Comparison of ENCODE assay signal across 11 mouse cellular contexts in genomic region chr4:155151845-155152244, GRCm38 (mm10).
A peak's percentile ranks its signal among the peaks of the same experiment; 100 is the strongest.
DNase-seq lines count a peak whose midpoint lies in the region; ATAC-seq and TF ChIP-seq lines count a peak whose summit lies in the region.
"Had no signal": no experiment of that assay in that cellular context is flagged by ENCODE, and none has a peak within 500 bp of the region (broad histone marks: within the 10 kb centered on the region; RNA-seq: fewer than 3 reads in every experiment).

No protein-coding gene starts in this region.

- H3K9me3 ChIP-seq in lung, embryonic 15.5 days, result no peaks in the 10 kb centered on the region
- no peaks in the 10 kb centered on the region for H3K9me3 ChIP-seq in limb, embryonic 10.5 days (replicated peaks)
- H3K9me3 ChIP-seq in stomach, embryonic 14.5 days (ENCODE audit: control insufficient read depth, low read depth, low read length), result no peaks in the 10 kb centered on the region
- H3K9me3 ChIP-seq: midbrain, embryonic 12.5 days had no signal

- DNase-seq in gastrocnemius, adult 2 months, result no peak
- no peak for DNase-seq in gastrocnemius, postnatal 10 days
- DNase-seq in lung, postnatal 36 days, result no peak
- no peak for DNase-seq in limb, embryonic 10.5 days (ENCODE audit: low spot score)
- DNase-seq in Muller cell, postnatal 12 days (ENCODE audit: inconsistent ontology term), result no peak
- DNase-seq: gastrocnemius, postnatal 14 days; kidney, adult 11 months had no signal

- H3K36me3 ChIP-seq in lung, embryonic 15.5 days, result peaks cover 15% of the 10 kb centered on the region
- peaks cover 40% of the 10 kb centered on the region for H3K36me3 ChIP-seq in limb, embryonic 10.5 days
- H3K36me3 ChIP-seq in stomach, embryonic 14.5 days (ENCODE audit: control insufficient read depth, insufficient read depth, low read length), result peaks cover 17% of the 10 kb centered on the region

- intact Hi-C loops in gastrocnemius, adult 2 months (cut with DNase I), result no loop called here

- WGBS in lung, embryonic 15.5 days, result 28% methylated on average over 4 of the region's 4 CpGs
- WGBS in limb, embryonic 10.5 days, result 65% methylated on average over 4 of the region's 4 CpGs
- WGBS in stomach, embryonic 14.5 days, result 57% methylated on average over 4 of the region's 4 CpGs

- H3K4me2 ChIP-seq in lung, embryonic 15.5 days, result peak overlapping the region; percentile 84
- H3K4me2 ChIP-seq in stomach, embryonic 14.5 days (replicated peaks; ENCODE audit: low read depth, low read length), result peak overlapping the region; percentile 52

- H3K9ac ChIP-seq in lung, embryonic 15.5 days, result peak overlapping the region; percentile 66; the same call in 1 of the 2 replicates
- H3K9ac ChIP-seq in stomach, embryonic 14.5 days (replicated peaks; ENCODE audit: low read depth, low read length), result no peak overlapping the region
- H3K9ac ChIP-seq: midbrain, embryonic 12.5 days had no signal

- peaks cover 55% of the 10 kb centered on the region for H3K4me1 ChIP-seq in lung, embryonic 15.5 days
- H3K4me1 ChIP-seq in limb, embryonic 10.5 days, result peaks cover 50% of the 10 kb centered on the region
- H3K4me1 ChIP-seq in stomach, embryonic 14.5 days (ENCODE audit: control insufficient read depth, insufficient read depth, low read length), result peaks cover 32% of the 10 kb centered on the region; the same call in 1 of the 2 replicates

- TF ChIP-seq CTCF in gastrocnemius, adult 2 months (IDR thresholded peaks at IDR 0.05), result no peak

- H3K27ac ChIP-seq in gastrocnemius, adult 2 months, result peak overlapping the region; percentile 93
- H3K27ac ChIP-seq in lung, embryonic 15.5 days, result peak overlapping the region; percentile 90
- peak overlapping the region; percentile 14; the same call in 1 of the 2 replicates for H3K27ac ChIP-seq in limb, embryonic 10.5 days
- no peak overlapping the region for H3K27ac ChIP-seq in stomach, embryonic 14.5 days (ENCODE audit: low read length)
- H3K27ac ChIP-seq: midbrain, embryonic 12.5 days had no signal

- peak overlapping the region; percentile 83 for H3K4me3 ChIP-seq in gastrocnemius, adult 2 months
- no peak overlapping the region for H3K4me3 ChIP-seq in lung, embryonic 15.5 days
- no peak overlapping the region for H3K4me3 ChIP-seq in limb, embryonic 10.5 days
- no peak overlapping the region for H3K4me3 ChIP-seq in stomach, embryonic 14.5 days (ENCODE audit: low read depth, low read length)

- H3K27me3 ChIP-seq in lung, embryonic 15.5 days, result no peaks in the 10 kb centered on the region
- peaks cover 28% of the 10 kb centered on the region for H3K27me3 ChIP-seq in limb, embryonic 10.5 days (ENCODE audit: low read depth, poor library complexity, severe bottlenecking)
- H3K27me3 ChIP-seq in stomach, embryonic 14.5 days (ENCODE audit: control insufficient read depth, insufficient read depth, low read length), result no peaks in the 10 kb centered on the region

- ATAC-seq in lung, embryonic 15.5 days (ENCODE audit: borderline replicate concordance, extremely low read depth, low FRiP score, low TSS enrichment), result no peak
- no peak for ATAC-seq in stomach, embryonic 14.5 days (ENCODE audit: insufficient number of reproducible peaks, insufficient read depth, low FRiP score, low read depth)
- no peak for ATAC-seq in monocyte, adult 5-6 weeks (replicated peaks; ENCODE audit: insufficient number of reproducible peaks, low FRiP score, low TSS enrichment, poor library complexity, severe bottlenecking)
